Mouse (Mus musculus) megakaryocyte, embryonic 14.5 days (primary cell): ENCODE measurements around the gene Olfr446. TPM values are rescaled to one million over a fixed set of nuclear protein-coding genes. Genes with fewer than 3 reads are reported as not detected.

Experiments
- H3K27me3 ChIP-seq: replicated peaks from 2 replicates; pipeline ENCODE3; 2012; ENCODE audit warnings: inconsistent platforms
- H3K36me3 ChIP-seq: replicated peaks from 2 replicates; pipeline ENCODE3; 2012; ENCODE audit warnings: low read length, inconsistent platforms, mixed read lengths
- H3K4me1 ChIP-seq: 2 replicates; pipeline ENCODE4 v1.6.1; 2012; ENCODE audit warnings: inconsistent platforms
- H3K4me3 ChIP-seq: replicated peaks from 2 replicates; pipeline ENCODE3; 2012; ENCODE audit warnings: moderate library complexity, mild to moderate bottlenecking, inconsistent platforms
- H3K9me3 ChIP-seq: 2 replicates; pipeline ENCODE4 v1.6.1; 2012; ENCODE audit warnings: inconsistent platforms
- FLI1 ChIP-seq: IDR thresholded peaks from 2 replicates; pipeline ENCODE4 v1.6.1; 2012; ENCODE audit warnings: low read length, inconsistent platforms, mixed read lengths
- GATA1 ChIP-seq: IDR thresholded peaks from 3 replicates; pipeline ENCODE4 v1.6.1; 2012; ENCODE audit warnings: mixed read lengths, low read length, inconsistent platforms, borderline replicate concordance
- polyA plus RNA-seq: library from polyadenylated mRNA; stranded (reverse); fragments of >175 nt; gene quantifications from 2 replicates; pipeline ENCODE4 v1.2.3, GENCODE M21; 2012; ENCODE audit warnings: low replicate concordance; ENCODE audit not compliant: insufficient read depth

Olfr446 gene
- not detected in 2 replicates for polyA plus RNA-seq

DNA sequence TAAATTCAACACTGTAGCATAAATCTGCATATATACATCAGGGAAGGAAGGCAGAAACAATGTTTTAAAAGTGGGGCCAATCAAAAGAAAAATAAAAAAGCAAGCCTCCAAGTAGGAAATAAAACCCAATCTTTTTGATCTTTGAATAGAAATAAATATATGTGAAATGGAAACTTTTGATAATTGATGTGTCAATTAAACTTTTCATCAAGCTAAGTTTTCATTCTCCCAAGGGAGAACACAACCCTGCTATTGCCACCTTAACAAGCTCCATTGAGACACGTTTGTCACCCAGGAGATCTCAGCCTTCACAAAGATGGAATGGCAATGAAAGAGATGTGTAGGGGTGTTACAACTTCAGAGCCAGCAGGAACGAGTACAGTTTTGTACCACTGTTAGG is at the start of gene Olfr446:
Gene Olfr446, plus strand, starts transcription at position 301 of the 400 bp plus-strand sequence.
- Histone ChIP-seq H3K27me3 (no peaks in the 10 kb centered on the region), H3K36me3 (no peaks in the 10 kb centered on the region), H3K4me1 (no peaks in the 10 kb centered on the region), H3K4me3 (no peak within 1 kb of the TSS), H3K9me3 (no peaks in the 10 kb centered on the region)
- no peak for TF ChIP-seq GATA1
- no peak for TF ChIP-seq FLI1

DNA sequence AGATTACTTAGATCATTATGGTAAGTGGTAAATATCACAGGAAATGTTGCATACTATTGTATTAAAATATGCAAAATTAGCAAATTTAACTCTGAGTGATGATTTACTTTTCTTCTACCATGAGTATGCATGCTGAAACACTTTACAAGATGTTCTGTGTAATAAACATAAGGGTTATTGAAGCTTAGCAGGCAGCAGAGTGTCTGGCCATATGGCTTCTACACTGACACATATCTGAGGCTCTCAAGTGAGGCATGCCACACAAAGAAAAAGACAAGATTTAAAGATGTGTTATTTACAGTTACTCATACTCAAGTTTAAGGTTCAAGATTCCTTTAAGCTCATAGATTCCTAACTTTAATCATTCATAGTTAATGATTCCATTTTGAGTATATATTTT is 44.9 kb upstream of the Olfr446 start:
- no peaks in the 10 kb centered on the region for H3K36me3 ChIP-seq
- no peaks in the 10 kb centered on the region for H3K9me3 ChIP-seq
- no peaks in the 10 kb centered on the region for H3K4me1 ChIP-seq
- H3K4me3 ChIP-seq: no peak overlapping the region
- TF ChIP-seq FLI1 (no peak), GATA1 (no peak)
- H3K27me3 ChIP-seq: no peaks in the 10 kb centered on the region

DNA sequence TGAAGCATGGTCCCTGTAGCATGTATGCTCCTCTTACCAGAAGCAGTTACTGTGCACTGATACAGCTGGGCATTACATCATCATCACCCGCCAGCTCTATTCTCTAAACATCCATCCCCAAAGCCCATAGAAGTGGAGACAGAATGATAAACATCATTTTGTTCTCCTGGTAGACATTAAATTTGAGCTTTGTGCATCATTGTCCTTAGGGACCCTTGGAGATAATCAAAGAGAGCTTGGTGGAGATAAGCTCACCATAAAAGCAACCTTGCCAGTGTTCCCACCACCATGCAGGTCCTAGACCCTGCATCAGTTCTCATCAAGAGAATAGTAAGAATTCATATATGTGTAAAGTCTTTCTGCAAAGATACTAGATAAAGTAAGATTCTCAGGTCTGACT is 31.0 kb upstream of the Olfr446 start, which contains the start of gene Olfr448:
Gene Olfr448, plus strand, starts transcription at position 301 of the 400 bp plus-strand sequence.
- H3K4me1 ChIP-seq: no peaks in the 10 kb centered on the region
- no peaks in the 10 kb centered on the region for H3K27me3 ChIP-seq
- H3K9me3 ChIP-seq: no peaks in the 10 kb centered on the region
- no peak for TF ChIP-seq FLI1
- TF ChIP-seq GATA1: no peak
- H3K36me3 ChIP-seq: no peaks in the 10 kb centered on the region
- no peak within 1 kb of the TSS for H3K4me3 ChIP-seq

DNA sequence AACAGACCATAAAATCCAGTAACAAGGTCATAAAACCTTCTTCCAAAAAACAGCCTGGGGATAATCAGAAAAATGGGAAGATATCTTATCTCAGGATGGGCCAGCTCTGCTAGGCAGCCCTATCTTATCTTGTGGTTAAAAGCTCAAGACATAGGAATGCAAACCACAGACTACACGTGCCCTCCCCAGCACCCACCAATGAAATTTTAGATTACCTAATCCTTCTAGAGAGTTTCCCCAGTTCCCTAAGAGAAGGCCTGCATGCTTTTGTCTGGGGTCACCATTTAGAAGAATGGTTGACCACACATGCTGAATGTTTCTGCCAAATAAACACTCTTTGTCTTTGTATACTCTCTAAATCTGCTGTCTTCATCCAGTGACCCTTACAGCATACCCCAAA is 20.8 kb upstream of the Olfr446 start:
- H3K27me3 ChIP-seq: no peaks in the 10 kb centered on the region
- no peak for TF ChIP-seq GATA1
- TF ChIP-seq FLI1: no peak
- no peak overlapping the region for H3K4me3 ChIP-seq
- no peaks in the 10 kb centered on the region for H3K4me1 ChIP-seq
- H3K36me3 ChIP-seq: no peaks in the 10 kb centered on the region
- H3K9me3 ChIP-seq: peaks cover 14% of the 10 kb centered on the region; the same call in 1 of the 2 replicates

DNA sequence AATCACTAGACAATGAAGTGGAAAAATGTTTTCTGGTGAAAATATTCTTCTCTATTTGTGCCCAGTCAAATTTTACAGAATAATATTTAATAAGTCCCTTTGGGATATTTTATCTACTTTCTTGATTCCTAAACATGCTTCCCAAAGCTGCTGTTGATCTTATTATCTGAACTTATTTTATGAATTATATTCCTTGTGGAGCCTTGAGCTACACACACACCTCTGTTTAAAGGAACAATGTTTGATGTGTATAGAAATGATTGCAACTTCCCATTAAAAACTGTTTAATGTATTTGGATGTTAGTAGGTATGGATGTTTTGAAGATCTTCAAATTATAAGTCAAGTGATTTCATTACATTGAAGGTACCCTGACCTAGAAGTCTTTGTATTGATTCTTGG is 12.6 kb upstream of the Olfr446 start, which contains the start of gene Olfr447:
Gene Olfr447, plus strand, starts transcription at position 301 of the 400 bp plus-strand sequence.
- H3K9me3 ChIP-seq: no peaks in the 10 kb centered on the region
- no peaks in the 10 kb centered on the region for H3K27me3 ChIP-seq
- no peaks in the 10 kb centered on the region for H3K36me3 ChIP-seq
- no peak for TF ChIP-seq GATA1
- TF ChIP-seq FLI1: no peak
- no peak within 1 kb of the TSS for H3K4me3 ChIP-seq
- H3K4me1 ChIP-seq: no peaks in the 10 kb centered on the region

DNA sequence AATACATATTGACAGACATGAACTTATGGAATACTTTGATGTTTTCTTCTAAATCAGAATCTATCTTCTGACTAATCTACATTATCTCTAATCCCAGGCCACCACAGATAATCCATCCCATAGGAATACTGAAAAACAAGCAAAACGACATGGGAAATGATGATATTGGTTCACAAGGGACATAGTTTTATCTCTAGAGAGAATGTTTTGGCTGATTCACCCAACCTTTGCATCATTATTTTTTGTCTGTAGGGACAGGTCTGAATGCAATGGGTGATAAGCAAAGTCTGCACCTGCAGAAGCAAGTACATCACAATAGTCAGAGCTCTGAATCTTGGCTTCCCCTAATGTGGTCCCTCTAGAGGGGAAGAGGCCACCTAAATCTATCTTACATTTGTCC is 27.6 kb downstream of the Olfr446 start, which contains the start of gene Olfr444:
Gene Olfr444, plus strand, starts transcription at position 301 of the 400 bp plus-strand sequence.
- H3K36me3 ChIP-seq: no peaks in the 10 kb centered on the region
- H3K27me3 ChIP-seq: no peaks in the 10 kb centered on the region
- no peak for TF ChIP-seq FLI1
- TF ChIP-seq GATA1: no peak
- H3K9me3 ChIP-seq: peaks cover 7% of the 10 kb centered on the region; the same call in 1 of the 2 replicates
- no peak within 1 kb of the TSS for H3K4me3 ChIP-seq
- no peaks in the 10 kb centered on the region for H3K4me1 ChIP-seq

DNA sequence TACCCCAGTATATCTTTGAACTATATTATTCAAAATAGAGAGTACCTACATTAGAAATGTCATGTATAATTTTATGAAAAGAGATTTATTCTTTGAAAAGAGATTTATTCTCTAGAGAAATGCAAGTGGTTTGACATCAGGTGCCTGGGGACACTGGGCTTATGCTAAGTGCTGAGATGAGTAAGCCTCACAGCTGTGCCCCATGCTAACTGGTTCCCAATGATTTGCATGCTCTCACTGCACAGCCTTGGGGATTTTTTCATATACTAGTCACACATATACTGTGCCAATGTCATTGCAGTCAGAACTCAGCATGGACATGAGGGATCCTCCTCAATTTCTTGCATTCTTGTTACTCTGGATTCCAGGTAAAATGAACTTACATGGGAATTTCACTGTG is 59.2 kb downstream of the Olfr446 start:
- Histone ChIP-seq H3K4me1 (no peaks in the 10 kb centered on the region), H3K9me3 (peaks cover 8% of the 10 kb centered on the region), H3K4me3 (no peak overlapping the region), H3K36me3 (no peaks in the 10 kb centered on the region), H3K27me3 (no peaks in the 10 kb centered on the region)
- TF ChIP-seq FLI1 (no peak), GATA1 (no peak)

Other genes with a start within 250 kb of the Olfr446 start
- gene Tcaf1, start 211.3 kb upstream of the Olfr446 start, polyA plus RNA-seq: not detected in 2 replicates
- not detected in 2 replicates for gene Olfr453, start 182.0 kb upstream of the Olfr446 start, polyA plus RNA-seq
- not detected in 2 replicates for gene Olfr38, start 165.0 kb upstream of the Olfr446 start, polyA plus RNA-seq
- not detected in 2 replicates for gene Olfr452, start 136.3 kb upstream of the Olfr446 start, polyA plus RNA-seq
- not detected in 2 replicates for gene Olfr450, start 109.4 kb upstream of the Olfr446 start, polyA plus RNA-seq
- gene Olfr449, start 87.0 kb upstream of the Olfr446 start, polyA plus RNA-seq: not detected in 2 replicates
- 1.00 TPM in 1 of 2 replicates, not detected in the other for gene Olfr448, start 30.9 kb upstream of the Olfr446 start, polyA plus RNA-seq
- not detected in 2 replicates for gene Olfr447, start 12.5 kb upstream of the Olfr446 start, polyA plus RNA-seq
- not detected in 2 replicates for gene Olfr444, start 27.7 kb downstream of the Olfr446 start, polyA plus RNA-seq
- not detected in 2 replicates for gene Olfr441, start 185.0 kb downstream of the Olfr446 start, polyA plus RNA-seq
- 0.40 TPM in 1 of 2 replicates, not detected in the other for gene Olfr237-ps1, start 225.2 kb downstream of the Olfr446 start, polyA plus RNA-seq
- not detected in 2 replicates for gene Olfr437, start 241.9 kb downstream of the Olfr446 start, polyA plus RNA-seq